Mouse (Mus musculus): ENCODE results near the gene Copz1. TPM values are rescaled to one million over a fixed set of nuclear protein-coding genes. Genes with fewer than 3 reads are reported as not detected.
A peak's percentile ranks its signal among the peaks of the same experiment; 100 is the strongest.

Gene Copz1
- polyA plus RNA-seq, 1 experiment: 191 TPM

- Histone ChIP-seq H3K79me2 (ENCODE audit: control insufficient read depth, insufficient read depth) (no peaks in the 10 kb centered on the region), H3K4me3 (ENCODE audit: insufficient read depth, poor library complexity, severe bottlenecking) (no peak overlapping the region), H3K27me3 (ENCODE audit: control insufficient read depth, insufficient read depth, insufficient read length) (no peaks in the 10 kb centered on the region), H3K79me3 (ENCODE audit: low read depth) (no peaks in the 10 kb centered on the region), H3K36me3 (ENCODE audit: control insufficient read depth, insufficient read depth) (peaks cover 3% of the 10 kb centered on the region), H3ac (ENCODE audit: control insufficient read depth, insufficient read length, low read depth) (peak overlapping the region; percentile 3)
- TF ChIP-seq CEBPB (IDR thresholded peaks at IDR 0.05; ENCODE audit: low read depth) (no peak), FOSL1 (IDR thresholded peaks at IDR 0.05; ENCODE audit: insufficient read depth, low read length, poor library complexity, severe bottlenecking) (no peak), MYOD1 (IDR thresholded peaks at IDR 0.05; ENCODE audit: control insufficient read depth, insufficient read length, low read depth) (no peak), MYOG (IDR thresholded peaks at IDR 0.05; ENCODE audit: control insufficient read depth, extremely low read depth, insufficient read length) (no peak), USF1 (IDR thresholded peaks at IDR 0.05; ENCODE audit: low read depth) (no peak), CTCF (IDR thresholded peaks at IDR 0.05; ENCODE audit: control insufficient read depth, insufficient read depth, insufficient read length) (no peak), MAX (IDR thresholded peaks at IDR 0.05) (no peak)
Observed at GRCm38 (mm10) chr15:103317731-103318130, 45.2 kb downstream of the Copz1 start.

DNA sequence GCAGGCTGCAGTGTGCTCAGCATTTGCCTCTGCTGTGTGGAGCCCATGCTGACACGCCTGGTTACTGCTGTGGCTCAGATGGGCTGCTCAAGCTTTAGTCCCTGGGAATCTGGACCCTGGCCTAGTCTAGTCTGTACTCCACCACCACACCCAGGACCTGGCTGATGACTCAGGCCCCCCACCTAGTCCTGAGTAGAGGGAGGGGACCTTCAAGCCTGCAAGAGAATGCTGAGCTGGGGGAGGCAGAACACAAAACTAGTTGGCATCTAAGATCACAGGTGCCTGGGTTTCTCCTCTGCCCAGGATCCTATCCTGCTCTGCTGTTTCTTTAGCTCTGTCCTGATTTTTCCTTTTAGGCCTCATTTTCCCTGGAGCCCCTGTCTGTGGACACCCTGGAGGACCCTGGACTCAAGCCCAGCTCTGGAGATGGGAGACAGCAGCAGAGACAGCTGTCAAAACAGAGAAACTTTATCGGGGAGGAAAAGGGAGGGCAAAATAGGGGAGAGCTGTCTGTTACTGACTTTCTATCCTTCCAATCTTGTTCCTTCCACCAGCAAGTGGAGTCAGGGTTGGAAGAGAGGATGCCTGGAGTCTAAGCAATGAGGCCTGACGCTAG, 45.8 kb downstream of the Copz1 start:
- Histone ChIP-seq H3K36me3 (ENCODE audit: control insufficient read depth, insufficient read depth) (peaks cover 3% of the 10 kb centered on the region), H3K27me3 (ENCODE audit: control insufficient read depth, insufficient read depth, insufficient read length) (no peaks in the 10 kb centered on the region), H3K79me2 (ENCODE audit: control insufficient read depth, insufficient read depth) (no peaks in the 10 kb centered on the region), H3K4me3 (ENCODE audit: insufficient read depth, poor library complexity, severe bottlenecking) (no peak overlapping the region), H3ac (ENCODE audit: control insufficient read depth, insufficient read length, low read depth) (peak overlapping the region; percentile 3), H3K79me3 (ENCODE audit: low read depth) (no peaks in the 10 kb centered on the region)
- peak; percentile 87 for TF ChIP-seq MYOD1 (IDR thresholded peaks at IDR 0.05; ENCODE audit: control insufficient read depth, insufficient read length, low read depth)
- no peak for TF ChIP-seq MAX (IDR thresholded peaks at IDR 0.05)
- TF ChIP-seq CEBPB (IDR thresholded peaks at IDR 0.05; ENCODE audit: low read depth): no peak
- TF ChIP-seq MYOG (IDR thresholded peaks at IDR 0.05; ENCODE audit: control insufficient read depth, extremely low read depth, insufficient read length): no peak
- TF ChIP-seq CTCF (IDR thresholded peaks at IDR 0.05; ENCODE audit: control insufficient read depth, insufficient read depth, insufficient read length): no peak

DNA sequence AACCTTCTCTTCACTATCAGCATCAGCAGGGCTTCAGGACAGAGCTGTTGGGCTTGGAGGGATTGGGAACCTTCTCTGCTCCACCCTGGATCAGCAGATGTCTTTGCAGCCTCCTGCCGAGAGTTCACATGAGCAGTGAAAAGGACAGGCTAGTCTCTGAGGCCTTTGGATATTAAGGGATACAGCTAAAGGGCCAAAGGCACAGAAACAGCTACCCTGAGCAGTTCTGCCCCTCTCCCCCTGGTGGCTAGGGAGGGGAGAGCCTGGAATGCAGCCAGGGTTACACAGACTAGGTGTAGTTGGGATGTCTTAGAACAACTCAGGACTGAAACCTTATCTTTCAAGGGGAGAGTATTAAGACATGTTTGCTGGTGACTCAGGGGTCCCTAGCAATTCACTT, 48.6 kb downstream of the Copz1 start:
- TF ChIP-seq USF1 (IDR thresholded peaks at IDR 0.05; ENCODE audit: low read depth) (no peak), CTCF (IDR thresholded peaks at IDR 0.05; ENCODE audit: control insufficient read depth, insufficient read depth, insufficient read length) (no peak), CEBPB (IDR thresholded peaks at IDR 0.05; ENCODE audit: low read depth) (no peak), MAX (IDR thresholded peaks at IDR 0.05) (no peak), MYOD1 (IDR thresholded peaks at IDR 0.05; ENCODE audit: control insufficient read depth, insufficient read length, low read depth) (no peak), FOSL1 (IDR thresholded peaks at IDR 0.05; ENCODE audit: insufficient read depth, low read length, poor library complexity, severe bottlenecking) (no peak)
- no peak overlapping the region for H3ac ChIP-seq (ENCODE audit: control insufficient read depth, insufficient read length, low read depth)
- H3K79me3 ChIP-seq (ENCODE audit: low read depth): no peaks in the 10 kb centered on the region
- no peaks in the 10 kb centered on the region for H3K27me3 ChIP-seq (ENCODE audit: control insufficient read depth, insufficient read depth, insufficient read length)
- H3K79me2 ChIP-seq (ENCODE audit: control insufficient read depth, insufficient read depth): no peaks in the 10 kb centered on the region
- H3K36me3 ChIP-seq (ENCODE audit: control insufficient read depth, insufficient read depth): peaks cover 3% of the 10 kb centered on the region
- H3K4me3 ChIP-seq (ENCODE audit: insufficient read depth, poor library complexity, severe bottlenecking): no peak overlapping the region

DNA sequence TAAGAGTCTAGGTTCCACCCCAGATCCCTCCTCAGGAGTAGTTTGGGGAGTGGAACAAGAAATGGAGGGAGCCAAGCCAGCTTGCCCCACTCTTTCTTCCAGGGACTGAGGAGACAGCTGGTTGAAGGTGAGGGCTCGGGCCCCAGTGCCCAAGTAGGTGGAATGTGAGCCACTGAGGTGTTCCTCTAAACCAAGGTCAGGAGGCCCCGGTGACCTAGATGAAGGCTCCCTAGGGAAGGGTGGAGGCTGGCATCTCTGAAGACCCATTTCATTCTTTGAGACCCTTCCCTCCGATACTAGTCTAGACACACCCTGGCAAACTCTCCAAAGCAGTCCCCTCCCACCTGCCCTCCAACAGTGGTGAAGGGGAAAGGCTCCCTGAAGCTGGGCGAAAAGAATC, 49.9 kb downstream of the Copz1 start:
- Histone ChIP-seq H3K4me3 (ENCODE audit: insufficient read depth, poor library complexity, severe bottlenecking) (peak overlapping the region; percentile 39), H3ac (ENCODE audit: control insufficient read depth, insufficient read length, low read depth) (no peak overlapping the region), H3K79me3 (ENCODE audit: low read depth) (no peaks in the 10 kb centered on the region), H3K79me2 (ENCODE audit: control insufficient read depth, insufficient read depth) (no peaks in the 10 kb centered on the region), H3K36me3 (ENCODE audit: control insufficient read depth, insufficient read depth) (peaks cover 3% of the 10 kb centered on the region), H3K27me3 (ENCODE audit: control insufficient read depth, insufficient read depth, insufficient read length) (no peaks in the 10 kb centered on the region)
- TF ChIP-seq MYOG (IDR thresholded peaks at IDR 0.05; ENCODE audit: control insufficient read depth, extremely low read depth, insufficient read length) (no peak), MYOD1 (IDR thresholded peaks at IDR 0.05; ENCODE audit: control insufficient read depth, insufficient read length, low read depth) (no peak), MAX (IDR thresholded peaks at IDR 0.05) (no peak), CEBPB (IDR thresholded peaks at IDR 0.05; ENCODE audit: low read depth) (no peak), USF1 (IDR thresholded peaks at IDR 0.05; ENCODE audit: low read depth) (no peak), FOSL1 (IDR thresholded peaks at IDR 0.05; ENCODE audit: insufficient read depth, low read length, poor library complexity, severe bottlenecking) (no peak), CTCF (IDR thresholded peaks at IDR 0.05; ENCODE audit: control insufficient read depth, insufficient read depth, insufficient read length) (no peak)

- Histone ChIP-seq H3K27me3 (ENCODE audit: control insufficient read depth, insufficient read depth, insufficient read length) (no peaks in the 10 kb centered on the region), H3K4me3 (ENCODE audit: insufficient read depth, poor library complexity, severe bottlenecking) (peak overlapping the region; percentile 39), H3K79me3 (ENCODE audit: low read depth) (no peaks in the 10 kb centered on the region), H3K36me3 (ENCODE audit: control insufficient read depth, insufficient read depth) (no peaks in the 10 kb centered on the region), H3ac (ENCODE audit: control insufficient read depth, insufficient read length, low read depth) (peak overlapping the region; percentile 78), H3K79me2 (ENCODE audit: control insufficient read depth, insufficient read depth) (no peaks in the 10 kb centered on the region)
- no peak for TF ChIP-seq MYOD1 (IDR thresholded peaks at IDR 0.05; ENCODE audit: control insufficient read depth, insufficient read length, low read depth)
- TF ChIP-seq CTCF (IDR thresholded peaks at IDR 0.05; ENCODE audit: control insufficient read depth, insufficient read depth, insufficient read length): peak; percentile 3
Observed at GRCm38 (mm10) chr15:103323070-103323454, 50.5 kb downstream of the Copz1 start.

Data from C2C12 (cell line).